Mouse (Mus musculus): ENCODE measurements around the gene Hivep1. TPM values are rescaled to one million over a fixed set of nuclear protein-coding genes. Genes with fewer than 3 reads are reported as not detected.

Gene Hivep1
- 10 to 100 TPM in 1 of 2 experiments, 1 to 10 TPM in 1; 8.8 to 18.6 TPM for polyA plus RNA-seq (2017; shearing (Covaris generic))

GRCm38 (mm10) chr13:42051961-42052695, at the start of gene Hivep1:
Gene Hivep1 (plus strand): TSS chr13:42052021.

Other genes with a start within 250 kb of the Hivep1 start
- gene Adtrp, start 204.3 kb upstream of the Hivep1 start, polyA plus RNA-seq (2017; shearing (Covaris generic)) = under 1 TPM; 0.35 to 0.53 TPM
- gene Edn1, start 249.5 kb downstream of the Hivep1 start, polyA plus RNA-seq (2017; shearing (Covaris generic)) = not detected

Data from activated CD4-positive, CD25-positive, alpha-beta regulatory T cell (primary cell).